ENCODE assay signal across 13 mouse cellular contexts in the genomic region with DNA sequence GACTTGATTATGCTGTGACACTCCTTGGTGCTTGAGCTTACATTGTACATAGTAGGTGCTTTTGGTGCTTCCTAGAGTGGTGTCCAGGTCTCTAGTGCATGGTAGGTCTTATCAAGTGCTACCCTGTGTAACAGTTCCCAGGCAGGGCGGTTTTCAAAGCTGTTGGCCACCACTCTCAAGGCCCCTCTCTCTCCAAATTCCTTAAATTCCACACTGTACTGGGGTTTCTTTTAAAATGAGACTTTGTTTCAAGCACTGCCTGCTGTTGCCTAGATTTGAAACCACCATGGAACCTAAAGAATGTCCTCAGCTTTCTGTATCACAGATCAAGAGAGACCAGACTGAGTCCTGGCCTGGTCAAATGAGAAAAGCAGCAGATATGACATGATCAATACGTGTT.
DNase-seq lines count a peak whose midpoint lies in the region; ATAC-seq and TF ChIP-seq lines count a peak whose summit lies in the region.
"Had no signal": no experiment of that assay in that cellular context is flagged by ENCODE, and none has a peak within 500 bp of the region (broad histone marks: within the 10 kb centered on the region; RNA-seq: fewer than 3 reads in every experiment).

No protein-coding gene starts in this region.

- H3K27ac ChIP-seq in heart, embryonic 16.5 days (ENCODE audit: low read length): 0 out of 2 replicates have a peak overlapping the region, but pooled peaks have one; percentile 10
- no peak overlapping the region for H3K27ac ChIP-seq in heart, adult 2 months
- H3K27ac ChIP-seq in midbrain, embryonic 10.5 days (replicated peaks): 0 out of 2 replicates have a peak overlapping the region, but pooled peaks have one; percentile 3
- H3K27ac ChIP-seq in midbrain, postnatal 0 days (ENCODE audit: low read depth, low read length): no peak overlapping the region
- H3K27ac ChIP-seq in embryonic facial prominence, embryonic 10.5 days (replicated peaks): peak overlapping the region; percentile 51; the same call in 1 of the 2 replicates
- H3K27ac ChIP-seq in limb, embryonic 13.5 days: peak overlapping the region; percentile 33; the same call in 1 of the 2 replicates
- H3K27ac ChIP-seq: liver, embryonic 13.5 days had no signal

- H3K27me3 ChIP-seq in heart, embryonic 16.5 days (ENCODE audit: control insufficient read depth, insufficient read depth, low read length): no peaks in the 10 kb centered on the region
- H3K27me3 ChIP-seq in heart, adult 2 months (ENCODE audit: control insufficient read depth, insufficient read depth, low read length): no peaks in the 10 kb centered on the region
- no peaks in the 10 kb centered on the region for H3K27me3 ChIP-seq in midbrain, embryonic 10.5 days (ENCODE audit: low read depth, poor library complexity, severe bottlenecking)
- no peaks in the 10 kb centered on the region for H3K27me3 ChIP-seq in midbrain, postnatal 0 days (ENCODE audit: insufficient read depth, low read length)
- H3K27me3 ChIP-seq in embryonic facial prominence, embryonic 10.5 days (replicated peaks; ENCODE audit: low read depth, poor library complexity, severe bottlenecking): no peaks in the 10 kb centered on the region
- H3K27me3 ChIP-seq in limb, embryonic 13.5 days: no peaks in the 10 kb centered on the region
- H3K27me3 ChIP-seq: liver, embryonic 13.5 days had no signal

- no peak overlapping the region for H3K4me3 ChIP-seq in heart, embryonic 16.5 days (ENCODE audit: low read length)
- H3K4me3 ChIP-seq in heart, adult 2 months: no peak overlapping the region
- no peak overlapping the region for H3K4me3 ChIP-seq in midbrain, embryonic 10.5 days
- no peak overlapping the region for H3K4me3 ChIP-seq in midbrain, postnatal 0 days (ENCODE audit: low read depth, low read length)
- H3K4me3 ChIP-seq in embryonic facial prominence, embryonic 10.5 days: no peak overlapping the region
- no peak overlapping the region for H3K4me3 ChIP-seq in limb, embryonic 13.5 days
- H3K4me3 ChIP-seq: liver, embryonic 13.5 days had no signal

- no peak for DNase-seq in heart, adult 2 months
- DNase-seq in midbrain, embryonic 10.5 days (ENCODE audit: low spot score): no peak
- no peak for DNase-seq in midbrain, postnatal 0 days (ENCODE audit: low spot score)
- no peak for DNase-seq in embryonic facial prominence, embryonic 10.5 days (ENCODE audit: low spot score)
- no peak for DNase-seq in T-cell, adult 2 months (ENCODE audit: low spot score)
- DNase-seq: cerebellum, postnatal 14 days; gastrocnemius, postnatal 36 days; liver, embryonic 13.5 days had no signal

- TF ChIP-seq CTCF in heart, adult 2 months (IDR thresholded peaks at IDR 0.05): no peak
- no peak for TF ChIP-seq CTCF in midbrain, postnatal 0 days (IDR thresholded peaks at IDR 0.05)

- no peaks in the 10 kb centered on the region; the same call in 1 of the 2 replicates for H3K36me3 ChIP-seq in heart, embryonic 16.5 days (ENCODE audit: control insufficient read depth, insufficient read depth)
- H3K36me3 ChIP-seq in heart, adult 2 months (ENCODE audit: control insufficient read depth, insufficient read depth, low read length): no peaks in the 10 kb centered on the region
- no peaks in the 10 kb centered on the region for H3K36me3 ChIP-seq in midbrain, embryonic 10.5 days
- H3K36me3 ChIP-seq in midbrain, postnatal 0 days (ENCODE audit: insufficient read depth, low read length): no peaks in the 10 kb centered on the region
- H3K36me3 ChIP-seq in embryonic facial prominence, embryonic 10.5 days (replicated peaks): peaks cover 6% of the 10 kb centered on the region; the same call in 1 of the 2 replicates
- H3K36me3 ChIP-seq in limb, embryonic 13.5 days: peaks cover 10% of the 10 kb centered on the region
- H3K36me3 ChIP-seq: liver, embryonic 13.5 days had no signal

- H3K79me2 ChIP-seq in heart, adult 2 months (replicated peaks; ENCODE audit: control insufficient read depth, insufficient read depth, low read length): no peaks in the 10 kb centered on the region

- ATAC-seq in heart, embryonic 16.5 days (replicated peaks; ENCODE audit: extremely low read depth, insufficient read depth, low FRiP score): peak; percentile 45; the same call in 1 of the 2 replicates
- ATAC-seq in midbrain, postnatal 0 days (ENCODE audit: low FRiP score): no peak
- ATAC-seq in limb, embryonic 13.5 days (ENCODE audit: low FRiP score, low read depth): peak; percentile 72
- ATAC-seq: activated CD4-positive, CD25-positive, alpha-beta regulatory T cell, adult 4 months; CD4-positive, CD25-positive, alpha-beta regulatory T cell, adult 4 months; intestine, embryonic 16.5 days had no signal

- H3K4me2 ChIP-seq in heart, embryonic 16.5 days (ENCODE audit: low read depth, low read length): no peak overlapping the region
- no peak overlapping the region for H3K4me2 ChIP-seq in midbrain, postnatal 0 days (ENCODE audit: low read depth, low read length, poor library complexity, severe bottlenecking)
- no peak overlapping the region for H3K4me2 ChIP-seq in limb, embryonic 13.5 days (replicated peaks)
- H3K4me2 ChIP-seq: liver, embryonic 13.5 days had no signal

- no peak for TF ChIP-seq EP300 in heart, adult 2 months (IDR thresholded peaks at IDR 0.05; ENCODE audit: insufficient read depth, low read depth, low read length)

- intact Hi-C loops in heart, adult 2 months (cut with DNase I): no loop called here

- H3K9me3 ChIP-seq in heart, embryonic 16.5 days (replicated peaks; ENCODE audit: control insufficient read depth, low read length): no peaks in the 10 kb centered on the region
- no peaks in the 10 kb centered on the region for H3K9me3 ChIP-seq in midbrain, embryonic 10.5 days (replicated peaks)
- H3K9me3 ChIP-seq in midbrain, postnatal 0 days (ENCODE audit: low read length): no peaks in the 10 kb centered on the region
- H3K9me3 ChIP-seq in embryonic facial prominence, embryonic 10.5 days: no peaks in the 10 kb centered on the region
- H3K9me3 ChIP-seq in limb, embryonic 13.5 days: no peaks in the 10 kb centered on the region
- H3K9me3 ChIP-seq: liver, embryonic 13.5 days had no signal

- WGBS in heart, embryonic 16.5 days: 35% methylated on average over 2 of the region's 2 CpGs
- 65% methylated on average over 2 of the region's 2 CpGs for WGBS in heart, adult 2 months
- 61% methylated on average over 2 of the region's 2 CpGs for WGBS in midbrain, embryonic 10.5 days
- WGBS in midbrain, postnatal 0 days: 54% methylated on average over 2 of the region's 2 CpGs
- 54% methylated on average over 2 of the region's 2 CpGs for WGBS in embryonic facial prominence, embryonic 10.5 days
- WGBS in limb, embryonic 13.5 days: 43% methylated on average over 2 of the region's 2 CpGs

- peaks cover 17% of the 10 kb centered on the region for H3K4me1 ChIP-seq in heart, embryonic 16.5 days (ENCODE audit: control insufficient read depth, insufficient read depth, low read length)
- H3K4me1 ChIP-seq in heart, adult 2 months (ENCODE audit: control insufficient read depth, insufficient read depth, low read length): no peaks in the 10 kb centered on the region
- H3K4me1 ChIP-seq in midbrain, embryonic 10.5 days: 0 out of 2 replicates have a peak, but pooled peaks cover 4% of the 10 kb centered on the region
- no peaks in the 10 kb centered on the region for H3K4me1 ChIP-seq in midbrain, postnatal 0 days (ENCODE audit: insufficient read depth, low read length)
- H3K4me1 ChIP-seq in embryonic facial prominence, embryonic 10.5 days: peaks cover 12% of the 10 kb centered on the region
- H3K4me1 ChIP-seq in limb, embryonic 13.5 days: peaks cover 24% of the 10 kb centered on the region
- H3K4me1 ChIP-seq: liver, embryonic 13.5 days had no signal

- no peak for TF ChIP-seq POLR2A in heart, adult 2 months (IDR thresholded peaks at IDR 0.05; ENCODE audit: insufficient read depth, low read depth, low read length)

- H3K9ac ChIP-seq in heart, embryonic 16.5 days (ENCODE audit: low read length): no peak overlapping the region
- H3K9ac ChIP-seq in heart, adult 2 months (ENCODE audit: low read depth, low read length): no peak overlapping the region
- H3K9ac ChIP-seq in midbrain, postnatal 0 days (replicated peaks; ENCODE audit: low read length, poor library complexity, severe bottlenecking): no peak overlapping the region
- H3K9ac ChIP-seq in limb, embryonic 13.5 days: no peak overlapping the region
- H3K9ac ChIP-seq: liver, embryonic 13.5 days had no signal

Comparison
In these comparisons a context has a peak if more than half of its experiments do, and no peak if none do; other contexts are left out.
1. H3K27ac ChIP-seq: peak in heart, embryonic 16.5 days (single experiment), midbrain, embryonic 10.5 days (single experiment), embryonic facial prominence, embryonic 10.5 days (single experiment) and limb, embryonic 13.5 days (single experiment); none in heart, adult 2 months (single experiment) and midbrain, postnatal 0 days (single experiment).